Mouse (Mus musculus) intestine, embryonic 16.5 days (tissue): ENCODE results near the gene Polk. TPM values are rescaled to one million over a fixed set of nuclear protein-coding genes. Genes with fewer than 3 reads are reported as not detected.

Experiments
- ATAC-seq: fragments of 200-750 bp; cut with Nextera tagmentation; 2 replicates; pipeline ENCODE4 v1.8.0; 2017; ENCODE audit warnings: moderate TSS enrichment, moderate library complexity
- H3K27ac ChIP-seq: fragments of 300-500 bp; sonication (generic); 2 replicates; pipeline ENCODE4 v1.5.1; 2014; ENCODE audit warnings: mild to moderate bottlenecking, low read length
- H3K27me3 ChIP-seq: fragments of 300-500 bp; sonication (generic); replicated peaks from 2 replicates; pipeline ENCODE4 v1.6.1; 2014; ENCODE audit warnings: low read length, control low read depth, mixed read lengths; ENCODE audit not compliant: control insufficient read depth, insufficient read depth
- H3K36me3 ChIP-seq: fragments of 300-500 bp; sonication (generic); 2 replicates; pipeline ENCODE4 v1.6.1; 2014; ENCODE audit warnings: low read length, control low read depth; ENCODE audit not compliant: control insufficient read depth, insufficient read depth
- H3K4me1 ChIP-seq: fragments of 300-500 bp; sonication (generic); 2 replicates; pipeline ENCODE4 v1.6.1; 2014; ENCODE audit warnings: low read length, control low read depth, mixed read lengths; ENCODE audit not compliant: control insufficient read depth, insufficient read depth
- H3K4me2 ChIP-seq: fragments of 300-500 bp; sonication (generic); 2 replicates; pipeline ENCODE4 v1.6.1; 2014; ENCODE audit warnings: low read depth, low read length, control low read depth
- H3K4me3 ChIP-seq: fragments of 300-500 bp; sonication (generic); 2 replicates; pipeline ENCODE4 v1.5.1; 2014; ENCODE audit warnings: mild to moderate bottlenecking, low read length
- H3K9ac ChIP-seq: fragments of 300-500 bp; sonication (generic); 2 replicates; pipeline ENCODE4 v1.6.1; 2014; ENCODE audit warnings: low read depth, low read length
- H3K9me3 ChIP-seq: fragments of 300-500 bp; sonication (generic); 2 replicates; pipeline ENCODE4 v1.6.1; 2016; ENCODE audit warnings: low read length, control low read depth; ENCODE audit not compliant: control insufficient read depth
- WGBS: fragments of 180-500 bp; shearing (Covaris S2); extraction: QIAGEN DNeasy Blood & Tissue Kit; methylation state at CpG from one replicate; pipeline ENCODE4 v1.1.7; 2014; 5-methylcytosine and 5-hydroxymethylcytosine counted together
- polyA plus RNA-seq: library from polyadenylated mRNA; unstranded; fragments of >200 nt; fragmentation: Nextera tagmentation; extraction: Ambion mirVana; gene quantifications from 2 replicates; pipeline ENCODE4 v1.2.1, GENCODE M21; 2015

Gene Polk
- polyA plus RNA-seq, 1 experiment from 2014 or later = 8.0 TPM

DNA sequence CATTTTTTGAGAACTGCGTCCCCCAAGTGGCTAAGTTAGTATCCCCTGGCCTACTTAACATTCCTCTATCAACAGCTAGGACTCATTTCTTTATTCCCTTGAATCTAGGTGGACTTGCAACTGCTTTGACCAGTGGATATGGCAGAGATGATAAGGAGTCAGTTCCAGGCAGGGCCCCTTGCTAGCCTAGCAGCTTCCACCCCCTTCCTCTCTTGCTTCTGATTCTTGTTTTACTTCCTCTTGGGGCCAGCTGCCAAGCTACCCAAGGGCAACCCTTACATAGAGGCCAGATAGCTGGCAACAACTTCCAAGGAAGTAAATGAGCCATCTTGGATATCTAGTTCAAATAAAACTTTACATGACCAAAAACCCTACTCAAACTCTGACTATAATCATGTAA, 105.5 kb downstream of the Polk start:
- no peak overlapping the region for H3K9ac ChIP-seq
- H3K27ac ChIP-seq = no peak overlapping the region
- 97% methylated on average over 1 of the region's 1 CpGs for WGBS
- H3K4me3 ChIP-seq = no peak overlapping the region
- H3K27me3 ChIP-seq = no peaks in the 10 kb centered on the region
- no peaks in the 10 kb centered on the region for H3K9me3 ChIP-seq
- peaks cover 26% of the 10 kb centered on the region for H3K4me1 ChIP-seq
- H3K36me3 ChIP-seq = no peaks in the 10 kb centered on the region
- no peak overlapping the region for H3K4me2 ChIP-seq
- ATAC-seq = no peak

DNA sequence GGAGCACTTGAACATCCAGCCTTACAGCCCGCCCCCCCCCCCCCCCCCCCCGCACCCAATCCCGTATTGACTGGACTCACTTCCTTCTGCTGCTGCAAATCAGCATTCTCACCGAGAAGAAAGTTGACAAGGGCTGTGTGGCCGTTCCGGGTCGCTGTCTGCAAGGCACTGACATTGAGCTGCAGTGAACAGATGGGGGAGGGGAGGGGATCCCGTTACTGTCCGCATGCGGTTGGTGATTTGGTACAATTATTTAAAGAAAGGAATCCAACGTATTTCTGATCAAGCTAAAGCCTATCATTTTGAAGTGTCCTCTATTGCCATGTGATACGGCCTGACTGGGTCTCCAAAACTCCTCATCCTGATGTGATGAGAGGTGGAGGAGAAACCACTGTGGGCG, 106.6 kb downstream of the Polk start:
- Histone ChIP-seq H3K9me3 (no peaks in the 10 kb centered on the region), H3K4me2 (no peak overlapping the region), H3K27me3 (no peaks in the 10 kb centered on the region), H3K4me1 (peaks cover 26% of the 10 kb centered on the region), H3K36me3 (no peaks in the 10 kb centered on the region), H3K9ac (no peak overlapping the region), H3K4me3 (no peak overlapping the region), H3K27ac (no peak overlapping the region)
- WGBS = 53% methylated on average over 13 of the region's 13 CpGs
- no peak for ATAC-seq

DNA sequence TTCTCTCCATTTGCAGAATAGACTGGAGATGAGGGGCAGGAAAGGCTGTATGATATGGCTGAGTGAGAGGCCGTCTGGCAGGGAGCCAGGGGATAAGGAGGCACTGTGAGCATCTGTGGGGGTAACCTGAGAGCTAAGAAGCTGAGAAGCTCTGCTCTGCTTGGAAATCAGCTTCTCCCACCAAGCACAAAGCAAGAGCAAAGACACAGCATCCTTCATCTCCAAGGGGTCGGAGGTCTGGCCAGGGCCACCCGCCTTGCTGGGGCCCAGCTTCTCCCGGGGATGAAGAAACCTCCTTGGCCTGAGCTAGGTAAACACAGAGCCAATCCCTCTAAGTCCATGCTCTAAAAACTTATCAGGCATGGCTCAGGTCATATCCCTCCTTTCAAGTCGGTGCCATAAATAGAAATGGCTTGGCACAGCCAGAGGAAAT, 107.5 kb downstream of the Polk start:
- ATAC-seq = 0 out of 2 replicates have a peak, but pooled peaks have one; percentile 16
- Histone ChIP-seq H3K36me3 (no peaks in the 10 kb centered on the region), H3K9me3 (no peaks in the 10 kb centered on the region), H3K27me3 (no peaks in the 10 kb centered on the region), H3K4me3 (no peak overlapping the region), H3K4me2 (no peak overlapping the region), H3K4me1 (peaks cover 26% of the 10 kb centered on the region), H3K9ac (no peak overlapping the region), H3K27ac (peak overlapping the region; percentile 65)
- 30% methylated on average over 5 of the region's 5 CpGs for WGBS

DNA sequence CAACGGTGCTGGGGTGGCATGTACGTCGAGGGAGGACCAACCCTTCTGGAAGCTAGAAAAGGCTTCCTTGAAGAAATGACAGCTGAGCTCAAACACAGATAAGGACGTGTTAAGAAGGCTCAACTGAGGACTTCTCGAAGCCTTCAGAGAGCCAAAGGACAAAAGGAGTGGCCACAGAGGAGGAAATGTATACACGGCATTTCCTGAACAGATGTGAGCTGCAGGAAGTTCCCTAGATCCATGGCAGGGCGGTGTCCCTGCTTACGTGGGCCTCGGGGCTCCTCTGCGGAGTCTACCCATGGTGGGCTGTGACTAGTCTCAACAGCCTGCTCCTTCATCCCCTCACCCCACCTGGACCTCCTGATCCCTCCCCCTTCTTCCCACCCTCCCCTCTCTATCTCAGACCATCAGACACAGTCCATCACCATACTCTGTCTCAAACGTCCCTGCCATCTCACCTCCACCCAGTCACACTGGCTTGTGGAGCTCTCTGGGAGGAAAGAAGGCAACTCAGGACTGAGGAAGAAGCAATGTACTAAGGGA, 108.7 kb downstream of the Polk start:
- Histone ChIP-seq H3K27ac (peak overlapping the region; percentile 65), H3K4me3 (no peak overlapping the region), H3K36me3 (no peaks in the 10 kb centered on the region), H3K4me2 (no peak overlapping the region), H3K9me3 (no peaks in the 10 kb centered on the region), H3K4me1 (peaks cover 26% of the 10 kb centered on the region), H3K27me3 (no peaks in the 10 kb centered on the region), H3K9ac (no peak overlapping the region)
- WGBS = 54% methylated on average over 11 of the region's 11 CpGs
- peak; percentile 32; the same call in 1 of the 2 replicates for ATAC-seq

DNA sequence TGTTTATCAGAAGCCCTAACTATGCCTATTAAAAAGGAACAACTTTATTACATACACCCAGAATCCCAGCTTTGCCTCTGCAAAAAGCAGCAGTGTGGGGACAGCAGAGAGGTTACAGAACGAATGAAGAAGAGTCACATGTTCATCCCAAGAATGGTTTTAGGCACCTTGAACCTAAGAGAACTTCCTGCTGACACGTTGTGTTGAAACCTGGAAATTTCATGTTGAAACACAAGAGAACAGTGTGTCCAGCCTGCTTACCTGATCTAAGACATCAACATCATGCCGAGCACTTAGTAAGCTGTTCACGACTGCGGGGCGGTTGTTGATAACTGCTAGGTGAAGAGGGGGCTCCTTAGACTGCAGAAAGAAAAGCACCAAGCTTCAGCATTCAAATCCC, 109.3 kb downstream of the Polk start:
- Histone ChIP-seq H3K4me2 (no peak overlapping the region), H3K4me1 (peaks cover 26% of the 10 kb centered on the region), H3K27ac (peak overlapping the region; percentile 65), H3K4me3 (no peak overlapping the region), H3K9me3 (no peaks in the 10 kb centered on the region), H3K27me3 (no peaks in the 10 kb centered on the region), H3K36me3 (no peaks in the 10 kb centered on the region), H3K9ac (no peak overlapping the region)
- no peak for ATAC-seq
- WGBS = 79% methylated on average over 6 of the region's 6 CpGs

DNA sequence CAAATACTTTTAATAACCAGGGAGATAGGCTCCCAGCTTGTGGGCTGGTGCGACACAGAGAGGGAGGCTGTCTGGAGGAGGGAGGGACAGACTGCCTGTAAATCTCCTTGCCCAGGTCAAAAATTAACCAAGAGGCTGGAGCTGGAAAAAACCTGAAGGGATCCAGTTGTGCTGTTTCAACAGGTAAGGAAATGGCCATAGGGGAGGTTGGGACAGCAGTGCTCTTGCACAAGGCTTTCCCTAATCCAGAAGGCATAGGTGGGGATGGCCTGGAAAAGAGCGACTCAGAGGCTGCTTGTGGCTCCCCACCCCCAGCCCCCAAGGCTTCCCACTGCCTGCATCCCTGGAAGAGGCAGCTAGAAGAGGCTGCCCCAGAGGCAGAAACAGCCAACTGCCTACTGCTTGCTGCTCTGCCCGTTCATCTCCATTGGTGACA, 110.0 kb downstream of the Polk start:
- Histone ChIP-seq H3K4me2 (0 out of 2 replicates have a peak overlapping the region, but pooled peaks have one; percentile 14), H3K9ac (peak overlapping the region; percentile 47), H3K27ac (peak overlapping the region; percentile 85), H3K27me3 (no peaks in the 10 kb centered on the region), H3K36me3 (no peaks in the 10 kb centered on the region), H3K9me3 (no peaks in the 10 kb centered on the region), H3K4me1 (peaks cover 26% of the 10 kb centered on the region), H3K4me3 (no peak overlapping the region)
- WGBS = 37% methylated on average over 3 of the region's 3 CpGs
- ATAC-seq = peak; percentile 88

DNA sequence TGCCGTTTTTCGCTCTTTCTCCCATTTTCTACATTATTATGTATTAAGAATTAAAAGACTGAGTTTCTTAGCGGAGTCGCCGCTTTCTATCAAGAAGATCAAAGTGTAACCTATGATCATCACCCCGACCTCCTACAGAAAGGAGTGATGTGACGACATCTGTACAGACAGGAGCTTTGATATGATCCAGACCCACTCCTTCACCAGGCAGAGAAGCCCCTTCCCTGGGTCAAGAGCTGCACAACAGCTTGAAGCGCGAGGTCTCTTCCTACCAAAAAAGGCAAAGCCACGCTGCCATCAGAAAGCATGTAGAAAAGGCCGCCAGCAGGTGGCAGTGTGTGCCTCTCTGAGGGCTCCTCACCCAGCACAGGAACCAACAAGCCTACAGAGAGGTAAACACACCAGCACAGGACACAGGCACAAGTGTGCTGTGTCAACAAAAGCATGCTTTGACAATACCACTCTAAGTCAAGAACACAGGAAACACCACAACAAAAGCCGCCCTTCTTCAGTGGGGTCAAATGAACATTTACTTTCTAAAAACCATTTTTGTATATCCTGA, 110.7 kb downstream of the Polk start:
- H3K4me2 ChIP-seq = no peak overlapping the region
- H3K4me3 ChIP-seq = no peak overlapping the region
- ATAC-seq = peak; percentile 87
- H3K4me1 ChIP-seq = peaks cover 26% of the 10 kb centered on the region
- no peaks in the 10 kb centered on the region for H3K9me3 ChIP-seq
- H3K9ac ChIP-seq = 0 out of 2 replicates have a peak overlapping the region, but pooled peaks have one; percentile 44
- H3K36me3 ChIP-seq = no peaks in the 10 kb centered on the region
- no peak overlapping the region for H3K27ac ChIP-seq
- H3K27me3 ChIP-seq = no peaks in the 10 kb centered on the region
- WGBS = 32% methylated on average over 12 of the region's 12 CpGs

Other genes starting within 250 kb of the Polk start
- gene Poc5, start 154.3 kb downstream of the Polk start, polyA plus RNA-seq = 8.9 and 10.7 TPM in 2 replicates
- 0.10 and 0.26 TPM in 2 replicates for gene Ankdd1b, start 71.4 kb downstream of the Polk start, polyA plus RNA-seq
- gene Gm17622, start 51.8 kb downstream of the Polk start, polyA plus RNA-seq = not detected in 2 replicates
- gene Col4a3bp, start within 50 bp of the Polk start, polyA plus RNA-seq = 10.2 and 10.7 TPM in 2 replicates
- gene Hmgcr, start 128.4 kb upstream of the Polk start, polyA plus RNA-seq = 86.6 and 87.7 TPM in 2 replicates
- 0.02 TPM in 2 replicates for gene Ankrd31, start 205.7 kb upstream of the Polk start, polyA plus RNA-seq